Mouse (Mus musculus) kidney, adult 2 months (tissue): Measurements from ENCODE around the gene Zfp239.

ENCODE experiments used
- CTCF ChIP-seq: fragments of 200-500 bp; conservative IDR thresholded peaks from 2 replicates; pipeline ENCODE4 v1.5.1; 2011; ENCODE audit warnings: low read depth, mild to moderate bottlenecking, control low read depth, low read length, moderate library complexity, mixed read lengths; ENCODE audit not compliant: insufficient read depth, insufficient read length
- POLR2A ChIP-seq: fragments of 200-500 bp; IDR thresholded peaks from one replicate; pipeline ENCODE4 v1.6.1; 2011; ENCODE audit warnings: low read depth, low read length, control low read depth

DNA sequence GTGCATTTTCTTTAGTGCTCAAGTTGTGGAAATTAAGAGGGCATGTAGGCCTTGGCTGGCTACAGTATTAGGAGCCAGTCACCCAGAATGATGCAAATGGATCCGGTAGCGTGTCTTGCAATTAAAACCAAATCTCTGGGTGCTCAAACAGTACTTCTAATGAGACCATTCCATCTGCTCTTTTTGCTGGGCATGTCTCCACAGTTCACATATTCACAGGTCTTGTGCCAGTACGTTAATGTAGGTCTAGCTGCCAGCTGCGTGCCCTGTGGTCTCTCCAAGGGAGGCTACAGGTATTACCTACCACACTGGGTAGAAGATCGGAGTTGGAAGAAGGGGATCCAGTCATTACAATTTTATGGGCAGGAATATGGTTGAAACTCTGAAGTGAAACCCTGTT lies 56.1 kb downstream of the Zfp239 start:
- TF ChIP-seq CTCF (no peak), POLR2A (no peak)
